Mouse (Mus musculus): ENCODE data around the gene 1700017D01Rik. TPM values are rescaled to one million over a fixed set of nuclear protein-coding genes. Genes with fewer than 3 reads are reported as not detected.

1700017D01Rik gene
- total RNA-seq, 2 experiments from 2014 or later, result not detected

GRCm38 (mm10) chr19:11048009-11048408 is 82.7 kb downstream of the 1700017D01Rik start:
- no peak for DNase-seq (ENCODE audit: low spot score)

Other genes starting within 250 kb of the 1700017D01Rik start
- 100 to 1,000 TPM; 208 to 227 TPM for gene Tmem109, start 248.9 kb downstream of the 1700017D01Rik start, total RNA-seq (2021)
- 100 to 1,000 TPM; 148 TPM for gene Prpf19, start 235.6 kb downstream of the 1700017D01Rik start, total RNA-seq (2021)
- not detected for gene Zp1, start 210.2 kb downstream of the 1700017D01Rik start, total RNA-seq (2021)
- gene Ptgdr2, start 193.7 kb downstream of the 1700017D01Rik start, total RNA-seq (2021), result not detected
- gene Ccdc86, start 181.6 kb downstream of the 1700017D01Rik start, total RNA-seq (2021), result 10 to 100 TPM; 12.6 to 14.5 TPM
- not detected for gene Ms4a10, start 156.2 kb downstream of the 1700017D01Rik start, total RNA-seq (2021)
- not detected for gene Ms4a15, start 137.6 kb downstream of the 1700017D01Rik start, total RNA-seq (2021)
- gene Ms4a18, start 112.8 kb downstream of the 1700017D01Rik start, total RNA-seq (2021), result not detected
- under 1 TPM; 0.69 to 0.84 TPM for gene Ms4a8a, start 49.8 kb downstream of the 1700017D01Rik start, total RNA-seq (2021)
- not detected for gene 1700025F22Rik, start 34.4 kb upstream of the 1700017D01Rik start, total RNA-seq (2021)
- not detected for gene Ms4a13, start 65.9 kb upstream of the 1700017D01Rik start, total RNA-seq (2021)
- not detected for gene Ms4a12, start 101.6 kb upstream of the 1700017D01Rik start, total RNA-seq (2021)
- under 1 TPM in 1 of 2 experiments, not detected in 1; 0.09 TPM for gene Ms4a1, start 135.4 kb upstream of the 1700017D01Rik start, total RNA-seq (2021)
- gene Ms4a5, start 153.0 kb upstream of the 1700017D01Rik start, total RNA-seq (2021), result not detected
- gene Ms4a14, start 183.6 kb upstream of the 1700017D01Rik start, total RNA-seq (2021), result under 1 TPM in 1 of 2 experiments, not detected in 1; 0.05 TPM
- gene Ms4a7, start 205.3 kb upstream of the 1700017D01Rik start, total RNA-seq (2021), result under 1 TPM; 0.32 to 0.76 TPM
- gene Ms4a4a, start 244.6 kb upstream of the 1700017D01Rik start, total RNA-seq (2021), result 1 to 10 TPM; 1.9 TPM